Mouse (Mus musculus) liver, embryonic 14.5 days (tissue): ENCODE data around the gene Cerk.

ENCODE experiments used
- CTCF ChIP-seq: IDR thresholded peaks from 2 replicates; pipeline ENCODE4 v1.5.1; 2016; ENCODE audit warnings: antibody characterized with exemption, low read depth, control low read depth
- EP300 ChIP-seq: IDR thresholded peaks from 2 replicates; pipeline ENCODE4 v1.6.1; 2016; ENCODE audit warnings: antibody characterized with exemption, low read depth

DNA sequence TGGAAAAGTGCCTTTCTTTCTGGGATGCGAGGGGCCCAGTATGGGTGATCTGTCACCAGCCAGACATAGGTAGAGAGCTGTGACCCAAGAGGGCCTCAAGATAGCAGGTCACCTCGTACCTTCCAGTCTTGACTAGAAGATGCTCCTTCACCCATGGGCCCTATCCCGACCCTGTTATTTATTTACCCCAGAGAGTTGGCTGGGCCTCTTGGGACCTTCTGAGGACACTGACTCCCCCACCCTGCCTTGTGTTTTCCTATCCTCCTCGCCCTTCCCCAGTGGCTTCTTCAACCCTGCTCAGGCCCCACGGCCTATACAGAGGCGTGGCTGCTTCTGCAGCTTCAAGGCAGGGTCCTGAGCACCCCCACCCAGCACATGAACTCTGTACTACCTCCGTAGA is 66.8 kb downstream of the Cerk start:
- TF ChIP-seq CTCF: no peak
- TF ChIP-seq EP300: no peak
